Mouse (Mus musculus): ENCODE data around the gene Amigo3. TPM values are rescaled to one million over a fixed set of nuclear protein-coding genes. Genes with fewer than 3 reads are reported as not detected.
A peak's percentile ranks its signal among the peaks of the same experiment; 100 is the strongest.

The Amigo3 gene
- polyA plus RNA-seq, 1 experiment = 2.2 TPM

DNA sequence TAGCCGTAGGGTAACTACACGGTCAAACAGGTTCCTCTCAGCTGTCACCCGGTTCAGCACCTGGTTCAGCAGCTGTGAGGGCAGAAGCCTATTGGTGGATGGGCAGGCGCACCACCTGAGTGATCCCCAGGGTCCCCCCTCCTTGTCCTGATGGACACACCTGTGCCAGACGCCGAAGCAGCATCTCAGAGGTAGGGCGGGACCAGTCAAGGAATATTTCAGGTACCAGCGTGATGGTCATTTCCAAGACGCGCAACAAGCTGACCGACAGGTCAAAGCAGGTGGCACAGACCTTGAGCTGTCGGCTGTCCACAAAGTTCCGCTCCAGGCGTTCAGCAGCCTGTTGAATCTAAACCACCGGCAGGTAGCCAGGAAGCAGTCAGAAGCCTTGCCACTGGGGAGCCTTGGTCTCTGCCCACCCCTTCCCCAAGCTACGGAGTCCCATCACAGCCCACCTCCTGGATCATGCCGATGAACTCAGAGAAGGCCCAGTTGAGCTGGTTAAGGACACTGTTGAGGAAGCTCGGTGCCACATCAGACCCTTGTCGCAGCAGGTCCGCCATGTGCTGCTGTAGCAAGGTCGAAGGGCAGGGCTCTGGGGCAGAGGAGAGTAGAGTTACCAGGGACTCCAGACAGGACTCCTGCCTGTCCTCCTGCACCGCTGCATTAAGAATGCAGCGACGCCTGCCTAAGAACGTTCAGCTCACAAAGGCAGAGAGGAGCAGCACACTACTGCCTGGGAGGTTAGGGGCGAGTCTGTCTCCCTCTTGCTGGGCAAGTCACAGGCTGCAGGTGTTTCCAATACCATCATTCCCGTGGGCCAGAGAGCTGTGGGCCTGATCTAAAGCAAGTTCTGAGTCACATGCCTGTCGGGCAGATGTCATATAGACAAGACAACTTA, 3.7 kb downstream of the Amigo3 start:
- 93% methylated on average over 28 of the region's 28 CpGs for WGBS
- DNase-seq (ENCODE audit: low read depth in 1 of 2, low spot score in 2 of 2) = no peak
- TF ChIP-seq POLR2A (IDR thresholded peaks at IDR 0.05; ENCODE audit: low read depth, low read length) = no peak
- no peak for TF ChIP-seq CTCF (IDR thresholded peaks at IDR 0.05; ENCODE audit: extremely low read depth, insufficient read depth, insufficient read length, insufficient replicate concordance)
- H3K36me3 ChIP-seq (ENCODE audit: control insufficient read depth, insufficient read depth, low read length) = peaks cover 55% of the 10 kb centered on the region
- no peaks in the 10 kb centered on the region for H3K27me3 ChIP-seq (ENCODE audit: control insufficient read depth, insufficient read depth, low read length)
- no peaks in the 10 kb centered on the region for H3K4me1 ChIP-seq (ENCODE audit: control insufficient read depth, insufficient read depth, insufficient read length)
- H3K4me3 ChIP-seq (ENCODE audit: extremely low read depth, insufficient read depth, insufficient read length) = no peak overlapping the region
- no peak overlapping the region for H3K27ac ChIP-seq (ENCODE audit: insufficient read depth, low read length)

- peaks cover 57% of the 10 kb centered on the region for H3K36me3 ChIP-seq (ENCODE audit: control insufficient read depth, insufficient read depth, low read length)
Measured at GRCm38 (mm10) chr9:108057262-108057562, 4.3 kb downstream of the Amigo3 start.

DNA sequence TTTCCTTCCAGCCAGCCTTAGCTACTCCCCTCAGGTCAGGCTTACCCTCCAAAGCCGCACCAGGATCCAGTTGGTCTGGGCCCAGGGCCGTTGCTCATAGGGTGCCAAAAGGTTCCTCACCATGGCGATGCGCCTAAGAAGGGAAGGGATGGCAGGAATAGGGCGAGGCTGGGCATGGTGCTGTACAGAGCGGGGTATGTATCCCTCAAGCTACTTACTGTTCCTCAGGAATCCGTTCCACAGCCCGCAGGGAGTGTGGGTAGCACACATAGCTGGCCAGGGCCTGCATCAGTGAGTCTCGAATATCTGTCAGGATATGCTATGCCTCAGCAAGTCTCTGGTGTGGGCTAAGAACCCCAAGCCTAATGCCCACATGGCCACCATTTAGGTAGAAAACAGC, 5.3 kb downstream of the Amigo3 start:
- Histone ChIP-seq H3K4me3 (ENCODE audit: extremely low read depth, insufficient read depth, insufficient read length) (no peak overlapping the region), H3K27me3 (ENCODE audit: control insufficient read depth, insufficient read depth, low read length) (no peaks in the 10 kb centered on the region), H3K27ac (ENCODE audit: insufficient read depth, low read length) (no peak overlapping the region), H3K4me1 (ENCODE audit: control insufficient read depth, insufficient read depth, insufficient read length) (no peaks in the 10 kb centered on the region), H3K36me3 (ENCODE audit: control insufficient read depth, insufficient read depth, low read length) (peaks cover 66% of the 10 kb centered on the region)
- peak in 1 of 2 experiments; percentile 2 for DNase-seq (ENCODE audit: low read depth in 1 of 2, low spot score in 2 of 2)
- TF ChIP-seq POLR2A (IDR thresholded peaks at IDR 0.05; ENCODE audit: low read depth, low read length) (no peak), CTCF (IDR thresholded peaks at IDR 0.05; ENCODE audit: extremely low read depth, insufficient read depth, insufficient read length, insufficient replicate concordance) (no peak)
- 95% methylated on average over 9 of the region's 9 CpGs for WGBS

More at GRCm38 (mm10) chr9:108057262-108057562, 4.3 kb downstream of the Amigo3 start:
- over 99% methylated on average over 5 of the region's 5 CpGs for WGBS
- Histone ChIP-seq H3K4me3 (ENCODE audit: extremely low read depth, insufficient read depth, insufficient read length) (no peak overlapping the region), H3K27ac (ENCODE audit: insufficient read depth, low read length) (no peak overlapping the region), H3K27me3 (ENCODE audit: control insufficient read depth, insufficient read depth, low read length) (no peaks in the 10 kb centered on the region), H3K4me1 (ENCODE audit: control insufficient read depth, insufficient read depth, insufficient read length) (no peaks in the 10 kb centered on the region)
- no peak for DNase-seq (ENCODE audit: low read depth in 1 of 2, low spot score in 2 of 2)
- TF ChIP-seq CTCF (IDR thresholded peaks at IDR 0.05; ENCODE audit: extremely low read depth, insufficient read depth, insufficient read length, insufficient replicate concordance) = no peak
- TF ChIP-seq POLR2A (IDR thresholded peaks at IDR 0.05; ENCODE audit: low read depth, low read length) = no peak

GRCm38 (mm10) chr9:108062142-108062541, 9.2 kb downstream of the Amigo3 start:
- Histone ChIP-seq H3K27me3 (ENCODE audit: control insufficient read depth, insufficient read depth, low read length) (no peaks in the 10 kb centered on the region), H3K27ac (ENCODE audit: insufficient read depth, low read length) (no peak overlapping the region), H3K4me3 (ENCODE audit: extremely low read depth, insufficient read depth, insufficient read length) (no peak overlapping the region), H3K4me1 (ENCODE audit: control insufficient read depth, insufficient read depth, insufficient read length) (no peaks in the 10 kb centered on the region), H3K36me3 (ENCODE audit: control insufficient read depth, insufficient read depth, low read length) (peaks cover 54% of the 10 kb centered on the region)
- no peak for DNase-seq (ENCODE audit: low read depth in 1 of 2, low spot score in 2 of 2)
- 96% methylated on average over 3 of the region's 3 CpGs for WGBS
- no peak for TF ChIP-seq POLR2A (IDR thresholded peaks at IDR 0.05; ENCODE audit: low read depth, low read length)
- no peak for TF ChIP-seq CTCF (IDR thresholded peaks at IDR 0.05; ENCODE audit: extremely low read depth, insufficient read depth, insufficient read length, insufficient replicate concordance)

GRCm38 (mm10) chr9:108063361-108063760, 10.4 kb downstream of the Amigo3 start:
- TF ChIP-seq CTCF (IDR thresholded peaks at IDR 0.05; ENCODE audit: extremely low read depth, insufficient read depth, insufficient read length, insufficient replicate concordance) = no peak
- TF ChIP-seq POLR2A (IDR thresholded peaks at IDR 0.05; ENCODE audit: low read depth, low read length) = no peak
- Histone ChIP-seq H3K36me3 (ENCODE audit: control insufficient read depth, insufficient read depth, low read length) (peaks cover 43% of the 10 kb centered on the region), H3K4me1 (ENCODE audit: control insufficient read depth, insufficient read depth, insufficient read length) (no peaks in the 10 kb centered on the region), H3K4me3 (ENCODE audit: extremely low read depth, insufficient read depth, insufficient read length) (no peak overlapping the region), H3K27ac (ENCODE audit: insufficient read depth, low read length) (no peak overlapping the region), H3K27me3 (ENCODE audit: control insufficient read depth, insufficient read depth, low read length) (no peaks in the 10 kb centered on the region)
- DNase-seq (ENCODE audit: low read depth in 1 of 2, low spot score in 2 of 2) = no peak
- 94% methylated on average over 12 of the region's 12 CpGs for WGBS

GRCm38 (mm10) chr9:108065491-108066011, 12.6 kb downstream of the Amigo3 start:
- H3K4me1 ChIP-seq (ENCODE audit: control insufficient read depth, insufficient read depth, insufficient read length) = no peaks in the 10 kb centered on the region
- TF ChIP-seq POLR2A (IDR thresholded peaks at IDR 0.05; ENCODE audit: low read depth, low read length) (no peak), CTCF (IDR thresholded peaks at IDR 0.05; ENCODE audit: extremely low read depth, insufficient read depth, insufficient read length, insufficient replicate concordance) (peak; percentile 38; the same call in 1 of the 2 replicates)
- DNase-seq (ENCODE audit: low read depth in 1 of 2, low spot score in 2 of 2) = peak in 1 of 2 experiments; percentile 49
- H3K27me3 ChIP-seq (ENCODE audit: control insufficient read depth, insufficient read depth, low read length) = no peaks in the 10 kb centered on the region
- WGBS = 55% methylated on average over 5 of the region's 5 CpGs
- no peak overlapping the region for H3K27ac ChIP-seq (ENCODE audit: insufficient read depth, low read length)
- peaks cover 38% of the 10 kb centered on the region for H3K36me3 ChIP-seq (ENCODE audit: control insufficient read depth, insufficient read depth, low read length)
- no peak overlapping the region for H3K4me3 ChIP-seq (ENCODE audit: extremely low read depth, insufficient read depth, insufficient read length)

DNA sequence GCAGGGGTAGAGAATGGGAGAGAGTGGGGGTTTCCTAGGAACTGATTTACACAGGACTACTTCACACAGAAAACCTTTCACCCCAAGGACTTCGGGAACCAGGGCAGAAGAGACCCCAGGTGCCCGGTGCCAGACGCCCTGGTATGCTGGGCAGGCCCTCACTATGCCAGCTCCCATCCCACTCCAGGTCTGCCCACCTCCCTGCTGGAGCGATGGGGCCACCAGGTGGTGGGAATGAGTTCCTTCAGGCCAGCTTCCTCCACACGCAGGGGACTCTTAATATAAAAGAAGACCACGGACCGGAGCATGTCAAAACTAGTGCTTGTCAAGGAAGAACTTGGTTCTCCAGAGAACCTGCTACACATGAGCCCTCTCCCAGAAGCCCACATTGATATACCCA, 14.2 kb downstream of the Amigo3 start:
- 93% methylated on average over 7 of the region's 7 CpGs for WGBS
- no peak for DNase-seq (ENCODE audit: low read depth in 1 of 2, low spot score in 2 of 2)
- TF ChIP-seq CTCF (IDR thresholded peaks at IDR 0.05; ENCODE audit: extremely low read depth, insufficient read depth, insufficient read length, insufficient replicate concordance) (no peak), POLR2A (IDR thresholded peaks at IDR 0.05; ENCODE audit: low read depth, low read length) (no peak)
- H3K4me1 ChIP-seq (ENCODE audit: control insufficient read depth, insufficient read depth, insufficient read length) = no peaks in the 10 kb centered on the region
- peaks cover 40% of the 10 kb centered on the region for H3K36me3 ChIP-seq (ENCODE audit: control insufficient read depth, insufficient read depth, low read length)
- H3K27ac ChIP-seq (ENCODE audit: insufficient read depth, low read length) = no peak overlapping the region
- H3K27me3 ChIP-seq (ENCODE audit: control insufficient read depth, insufficient read depth, low read length) = no peaks in the 10 kb centered on the region
- H3K4me3 ChIP-seq (ENCODE audit: extremely low read depth, insufficient read depth, insufficient read length) = no peak overlapping the region

All from spleen, adult 2 months (tissue).